Mouse (Mus musculus) liver, embryonic 12.5 days (tissue): ENCODE data around the gene Ptprh. TPM values are rescaled to one million over a fixed set of nuclear protein-coding genes. Genes with fewer than 3 reads are reported as not detected.

Experiments used
- ATAC-seq: fragments of 200-750 bp; cut with Nextera tagmentation; 2 replicates; pipeline ENCODE4 v1.8.0; 2017; ENCODE audit warnings: moderate number of reproducible peaks, mild to moderate bottlenecking, moderate library complexity
- H3K27ac ChIP-seq: fragments of 300-500 bp; sonication (generic); 2 replicates; pipeline ENCODE4 v1.5.1; 2016; ENCODE audit warnings: mild to moderate bottlenecking
- H3K27me3 ChIP-seq: fragments of 300-500 bp; sonication (generic); replicated peaks from 2 replicates; pipeline ENCODE4 v1.6.1; 2016; ENCODE audit warnings: mild to moderate bottlenecking, moderate library complexity
- H3K36me3 ChIP-seq: fragments of 300-500 bp; sonication (generic); 2 replicates; pipeline ENCODE4 v1.6.1; 2016; ENCODE audit warnings: mild to moderate bottlenecking, moderate library complexity
- H3K4me1 ChIP-seq: fragments of 300-500 bp; sonication (generic); 2 replicates; pipeline ENCODE4 v1.6.1; 2016
- H3K4me2 ChIP-seq: fragments of 300-500 bp; sonication (generic); 2 replicates; pipeline ENCODE4 v1.6.1; 2016; ENCODE audit warnings: mild to moderate bottlenecking, moderate library complexity
- H3K4me3 ChIP-seq: fragments of 300-500 bp; sonication (generic); 2 replicates; pipeline ENCODE4 v1.5.1; 2016; ENCODE audit warnings: mild to moderate bottlenecking, moderate library complexity
- H3K9ac ChIP-seq: fragments of 300-500 bp; sonication (generic); 2 replicates; pipeline ENCODE4 v1.6.1; 2016; ENCODE audit warnings: mild to moderate bottlenecking, moderate library complexity
- H3K9me3 ChIP-seq: fragments of 300-500 bp; sonication (generic); replicated peaks from 2 replicates; pipeline ENCODE4 v1.6.1; 2016; ENCODE audit warnings: mild to moderate bottlenecking, moderate library complexity
- WGBS: fragments of 180-500 bp; shearing (Covaris S2); methylation state at CpG from one replicate; pipeline ENCODE4 v1.1.7; 2016; ENCODE audit not compliant: insufficient replicate concordance; 5-methylcytosine and 5-hydroxymethylcytosine counted together
- polyA plus RNA-seq: library from polyadenylated mRNA; unstranded; fragments of >200 nt; fragmentation: Nextera tagmentation; extraction: Ambion mirVana; gene quantifications from 2 replicates; pipeline ENCODE4 v1.2.1, GENCODE M21; 2016

Ptprh gene
- polyA plus RNA-seq, 1 experiment from 2014 or later: not detected

GRCm38 (mm10) chr7:4521231-4522003, 82.4 kb downstream of the Ptprh start:
- Histone ChIP-seq H3K36me3 (no peaks in the 10 kb centered on the region), H3K27ac (no peak overlapping the region), H3K4me2 (peak overlapping the region; percentile 60), H3K4me3 (peak overlapping the region; percentile 23), H3K4me1 (peaks cover 54% of the 10 kb centered on the region), H3K9ac (no peak overlapping the region), H3K9me3 (no peaks in the 10 kb centered on the region), H3K27me3 (peaks cover 26% of the 10 kb centered on the region)
- WGBS: 23% methylated on average over 32 of the region's 32 CpGs
- ATAC-seq: no peak

GRCm38 (mm10) chr7:4518487-4518886, 85.4 kb downstream of the Ptprh start:
- no peak overlapping the region for H3K27ac ChIP-seq
- H3K4me3 ChIP-seq: no peak overlapping the region
- no peak overlapping the region for H3K9ac ChIP-seq
- H3K4me1 ChIP-seq: peaks cover 52% of the 10 kb centered on the region
- H3K4me2 ChIP-seq: no peak overlapping the region
- no peak for ATAC-seq
- 36% methylated on average over 1 of the region's 1 CpGs for WGBS
- no peaks in the 10 kb centered on the region for H3K36me3 ChIP-seq
- peaks cover 26% of the 10 kb centered on the region for H3K27me3 ChIP-seq
- no peaks in the 10 kb centered on the region for H3K9me3 ChIP-seq

GRCm38 (mm10) chr7:4516332-4517050, 87.3 kb downstream of the Ptprh start, which contains the start of gene Tnnt1:
Gene Tnnt1, minus strand, starts transcription at chr7:4516382.
- peaks cover 15% of the 10 kb centered on the region for H3K27me3 ChIP-seq
- no peak within 1 kb of the TSS for H3K9ac ChIP-seq
- no peak within 1 kb of the TSS for H3K4me3 ChIP-seq
- no peak within 1 kb of the TSS for H3K4me2 ChIP-seq
- H3K4me1 ChIP-seq: peaks cover 37% of the 10 kb centered on the region
- no peaks in the 10 kb centered on the region for H3K9me3 ChIP-seq
- H3K36me3 ChIP-seq: no peaks in the 10 kb centered on the region
- WGBS: 12% methylated on average over 4 of the region's 4 CpGs
- no peak within 1 kb of the TSS for H3K27ac ChIP-seq
- no peak for ATAC-seq

GRCm38 (mm10) chr7:4515853-4516252, 88.0 kb downstream of the Ptprh start:
- Histone ChIP-seq H3K9me3 (no peaks in the 10 kb centered on the region), H3K4me1 (peaks cover 30% of the 10 kb centered on the region), H3K4me2 (no peak overlapping the region), H3K9ac (no peak overlapping the region), H3K36me3 (no peaks in the 10 kb centered on the region), H3K27me3 (peaks cover 9% of the 10 kb centered on the region), H3K4me3 (no peak overlapping the region), H3K27ac (no peak overlapping the region)
- no peak for ATAC-seq
- whole genome bisulfite sequencing: 55% methylated on average over 6 of the region's 6 CpGs

- no peaks in the 10 kb centered on the region for H3K9me3 ChIP-seq
- H3K4me3 ChIP-seq: no peak overlapping the region
- H3K4me2 ChIP-seq: no peak overlapping the region
- H3K27me3 ChIP-seq: no peaks in the 10 kb centered on the region
- peaks cover 40% of the 10 kb centered on the region for H3K4me1 ChIP-seq
- H3K27ac ChIP-seq: no peak overlapping the region
- no peak for ATAC-seq
- no peaks in the 10 kb centered on the region for H3K36me3 ChIP-seq
- WGBS: 71% methylated on average over 6 of the region's 6 CpGs
- H3K9ac ChIP-seq: no peak overlapping the region
These were observed 89.8 kb downstream of the Ptprh start for GRCm38 (mm10) chr7:4513829-4514712.

- H3K4me2 ChIP-seq: no peak overlapping the region
- H3K9me3 ChIP-seq: no peaks in the 10 kb centered on the region
- H3K36me3 ChIP-seq: no peaks in the 10 kb centered on the region
- no peak overlapping the region for H3K27ac ChIP-seq
- H3K4me3 ChIP-seq: no peak overlapping the region
- WGBS: 21% methylated on average over 13 of the region's 13 CpGs
- H3K9ac ChIP-seq: no peak overlapping the region
- peaks cover 44% of the 10 kb centered on the region for H3K4me1 ChIP-seq
- H3K27me3 ChIP-seq: no peaks in the 10 kb centered on the region
- ATAC-seq: no peak
These were observed 90.6 kb downstream of the Ptprh start for GRCm38 (mm10) chr7:4513236-4513635.

GRCm38 (mm10) chr7:4511489-4512224, 92.2 kb downstream of the Ptprh start:
- 65% methylated on average over 8 of the region's 8 CpGs for WGBS
- Histone ChIP-seq H3K4me3 (no peak overlapping the region), H3K36me3 (no peaks in the 10 kb centered on the region), H3K9me3 (no peaks in the 10 kb centered on the region), H3K4me2 (no peak overlapping the region), H3K27me3 (no peaks in the 10 kb centered on the region), H3K4me1 (peaks cover 53% of the 10 kb centered on the region), H3K27ac (no peak overlapping the region), H3K9ac (no peak overlapping the region)
- ATAC-seq: no peak

- Histone ChIP-seq H3K27ac (no peak overlapping the region), H3K27me3 (no peaks in the 10 kb centered on the region), H3K4me3 (peak overlapping the region; percentile 11; the same call in 1 of the 2 replicates), H3K4me1 (peaks cover 56% of the 10 kb centered on the region), H3K4me2 (peak overlapping the region; percentile 55), H3K36me3 (no peaks in the 10 kb centered on the region), H3K9me3 (no peaks in the 10 kb centered on the region), H3K9ac (no peak overlapping the region)
- WGBS: 21% methylated on average over 24 of the region's 24 CpGs
- peak; percentile 74 for ATAC-seq
These were observed 93.8 kb downstream of the Ptprh start for GRCm38 (mm10) chr7:4509863-4510608.

- no peak overlapping the region for H3K9ac ChIP-seq
- no peaks in the 10 kb centered on the region for H3K9me3 ChIP-seq
- H3K4me2 ChIP-seq: peak overlapping the region; percentile 55; the same call in 1 of the 2 replicates
- H3K27me3 ChIP-seq: no peaks in the 10 kb centered on the region
- H3K27ac ChIP-seq: 0 out of 2 replicates have a peak overlapping the region, but pooled peaks have one; percentile 30
- 54% methylated on average over 8 of the region's 8 CpGs for WGBS
- H3K36me3 ChIP-seq: no peaks in the 10 kb centered on the region
- H3K4me1 ChIP-seq: peaks cover 66% of the 10 kb centered on the region
- H3K4me3 ChIP-seq: no peak overlapping the region
- no peak for ATAC-seq
These were observed 95.1 kb downstream of the Ptprh start for GRCm38 (mm10) chr7:4508739-4509116.

- Histone ChIP-seq H3K27me3 (no peaks in the 10 kb centered on the region), H3K36me3 (no peaks in the 10 kb centered on the region), H3K4me3 (no peak overlapping the region), H3K4me2 (no peak overlapping the region), H3K9me3 (no peaks in the 10 kb centered on the region), H3K4me1 (peaks cover 63% of the 10 kb centered on the region), H3K27ac (0 out of 2 replicates have a peak overlapping the region, but pooled peaks have one; percentile 30), H3K9ac (no peak overlapping the region)
- 65% methylated on average over 31 of the region's 32 CpGs for WGBS
- ATAC-seq: no peak
These were observed 95.6 kb downstream of the Ptprh start for GRCm38 (mm10) chr7:4508062-4508738.
